Mouse (Mus musculus) hindbrain, embryonic 15.5 days (tissue): Measurements from ENCODE around the gene Rere. TPM values are rescaled to one million over a fixed set of nuclear protein-coding genes. Genes with fewer than 3 reads are reported as not detected.
A peak's percentile ranks its signal among the peaks of the same experiment; 100 is the strongest.

Experiments
- ATAC-seq: fragments of 200-750 bp; cut with Nextera tagmentation; 2 replicates; pipeline ENCODE4 v1.8.0; 2017; ENCODE audit warnings: low read depth, moderate number of reproducible peaks, moderate TSS enrichment; ENCODE audit not compliant: low FRiP score
- H3K27ac ChIP-seq: fragments of 300-500 bp; sonication (generic); replicated peaks from 2 replicates; pipeline ENCODE4 v1.5.1; 2015; ENCODE audit warnings: mild to moderate bottlenecking, inconsistent platforms
- H3K27me3 ChIP-seq: fragments of 300-500 bp; sonication (generic); 2 replicates; pipeline ENCODE4 v1.6.1; 2015; ENCODE audit warnings: control low read depth, inconsistent platforms
- H3K36me3 ChIP-seq: fragments of 300-500 bp; sonication (generic); 2 replicates; pipeline ENCODE4 v1.6.1; 2015; ENCODE audit warnings: control low read depth, inconsistent platforms
- H3K4me1 ChIP-seq: fragments of 300-500 bp; sonication (generic); replicated peaks from 2 replicates; pipeline ENCODE4 v1.6.1; 2015; ENCODE audit warnings: control low read depth, inconsistent platforms
- H3K4me2 ChIP-seq: fragments of 300-500 bp; sonication (generic); 2 replicates; pipeline ENCODE4 v1.6.1; 2015; ENCODE audit warnings: moderate library complexity, mild to moderate bottlenecking, inconsistent platforms
- H3K4me3 ChIP-seq: fragments of 300-500 bp; sonication (generic); 2 replicates; pipeline ENCODE4 v1.5.1; 2015; ENCODE audit warnings: mild to moderate bottlenecking, inconsistent platforms
- H3K9ac ChIP-seq: fragments of 300-500 bp; sonication (generic); 2 replicates; pipeline ENCODE4 v1.6.1; 2015; ENCODE audit warnings: inconsistent platforms
- H3K9me3 ChIP-seq: fragments of 300-500 bp; sonication (generic); 2 replicates; pipeline ENCODE4 v1.6.1; 2016; ENCODE audit warnings: control low read depth, inconsistent platforms
- WGBS: fragments of 180-500 bp; shearing (Covaris S2); methylation state at CpG from one replicate; pipeline ENCODE4 v1.1.7; 2015; 5-methylcytosine and 5-hydroxymethylcytosine counted together
- polyA plus RNA-seq: library from polyadenylated mRNA; unstranded; fragments of >200 nt; fragmentation: Nextera tagmentation; extraction: Ambion mirVana; gene quantifications from 2 replicates; pipeline ENCODE4 v1.2.1, GENCODE M21; 2015

The Rere gene
- polyA plus RNA-seq, 1 experiment from 2014 or later = 32.5 TPM

- H3K4me3 ChIP-seq = no peak overlapping the region
- WGBS = 81% methylated on average over 6 of the region's 6 CpGs
- no peak for ATAC-seq
- no peaks in the 10 kb centered on the region for H3K9me3 ChIP-seq
- H3K27me3 ChIP-seq = no peaks in the 10 kb centered on the region
- H3K27ac ChIP-seq = no peak overlapping the region
- no peak overlapping the region for H3K9ac ChIP-seq
- H3K36me3 ChIP-seq = no peaks in the 10 kb centered on the region
- no peak overlapping the region for H3K4me2 ChIP-seq
- peaks cover 34% of the 10 kb centered on the region for H3K4me1 ChIP-seq
Measured at GRCm38 (mm10) chr4:150379313-150379712, 97.9 kb downstream of the Rere start.

GRCm38 (mm10) chr4:150379772-150380171 is 98.3 kb downstream of the Rere start:
- Histone ChIP-seq H3K4me1 (peaks cover 34% of the 10 kb centered on the region), H3K36me3 (no peaks in the 10 kb centered on the region), H3K27ac (no peak overlapping the region), H3K4me3 (no peak overlapping the region), H3K4me2 (no peak overlapping the region), H3K27me3 (no peaks in the 10 kb centered on the region), H3K9me3 (no peaks in the 10 kb centered on the region), H3K9ac (no peak overlapping the region)
- WGBS = 61% methylated on average over 2 of the region's 2 CpGs
- ATAC-seq = no peak

- Histone ChIP-seq H3K4me3 (no peak overlapping the region), H3K27ac (no peak overlapping the region), H3K36me3 (no peaks in the 10 kb centered on the region), H3K9me3 (no peaks in the 10 kb centered on the region), H3K27me3 (no peaks in the 10 kb centered on the region), H3K4me2 (no peak overlapping the region), H3K9ac (no peak overlapping the region), H3K4me1 (peaks cover 31% of the 10 kb centered on the region)
- WGBS = 64% methylated on average over 5 of the region's 5 CpGs
- peak; percentile 39; the same call in 1 of the 2 replicates for ATAC-seq
Measured at GRCm38 (mm10) chr4:150380273-150380672, 98.8 kb downstream of the Rere start.

GRCm38 (mm10) chr4:150382504-150382903 is 101.1 kb downstream of the Rere start:
- Histone ChIP-seq H3K36me3 (no peaks in the 10 kb centered on the region), H3K9ac (no peak overlapping the region), H3K4me3 (no peak overlapping the region), H3K27me3 (no peaks in the 10 kb centered on the region), H3K9me3 (no peaks in the 10 kb centered on the region), H3K27ac (no peak overlapping the region), H3K4me2 (no peak overlapping the region), H3K4me1 (peaks cover 25% of the 10 kb centered on the region)
- no peak for ATAC-seq
- 83% methylated on average over 3 of the region's 3 CpGs for WGBS

GRCm38 (mm10) chr4:150384405-150384804 is 103.0 kb downstream of the Rere start:
- WGBS = 40% methylated on average over 8 of the region's 8 CpGs
- no peak overlapping the region for H3K4me2 ChIP-seq
- no peak for ATAC-seq
- H3K4me3 ChIP-seq = no peak overlapping the region
- H3K9me3 ChIP-seq = no peaks in the 10 kb centered on the region
- no peaks in the 10 kb centered on the region for H3K27me3 ChIP-seq
- H3K4me1 ChIP-seq = peaks cover 21% of the 10 kb centered on the region
- H3K36me3 ChIP-seq = no peaks in the 10 kb centered on the region
- no peak overlapping the region for H3K9ac ChIP-seq
- H3K27ac ChIP-seq = no peak overlapping the region

- Histone ChIP-seq H3K4me3 (no peak overlapping the region), H3K36me3 (no peaks in the 10 kb centered on the region), H3K27ac (no peak overlapping the region), H3K4me2 (no peak overlapping the region), H3K9me3 (no peaks in the 10 kb centered on the region), H3K27me3 (no peaks in the 10 kb centered on the region), H3K4me1 (peaks cover 24% of the 10 kb centered on the region), H3K9ac (no peak overlapping the region)
- no peak for ATAC-seq
- 69% methylated on average over 3 of the region's 3 CpGs for whole genome bisulfite sequencing
Measured at GRCm38 (mm10) chr4:150384899-150385298, 103.5 kb downstream of the Rere start.

GRCm38 (mm10) chr4:150388518-150388917 is 107.1 kb downstream of the Rere start:
- H3K27me3 ChIP-seq = no peaks in the 10 kb centered on the region
- H3K36me3 ChIP-seq = no peaks in the 10 kb centered on the region
- no peak for ATAC-seq
- no peaks in the 10 kb centered on the region for H3K9me3 ChIP-seq
- no peak overlapping the region for H3K4me2 ChIP-seq
- H3K4me3 ChIP-seq = no peak overlapping the region
- no peak overlapping the region for H3K27ac ChIP-seq
- H3K4me1 ChIP-seq = peaks cover 30% of the 10 kb centered on the region
- 82% methylated on average over 3 of the region's 3 CpGs for WGBS
- no peak overlapping the region for H3K9ac ChIP-seq

- H3K9me3 ChIP-seq = no peaks in the 10 kb centered on the region
- WGBS = 35% methylated on average over 8 of the region's 8 CpGs
- H3K27me3 ChIP-seq = no peaks in the 10 kb centered on the region
- no peak overlapping the region for H3K4me2 ChIP-seq
- no peak overlapping the region for H3K4me3 ChIP-seq
- H3K4me1 ChIP-seq = peaks cover 67% of the 10 kb centered on the region
- ATAC-seq = no peak
- no peaks in the 10 kb centered on the region for H3K36me3 ChIP-seq
- no peak overlapping the region for H3K27ac ChIP-seq
- H3K9ac ChIP-seq = no peak overlapping the region
Measured at GRCm38 (mm10) chr4:150393607-150394006, 112.2 kb downstream of the Rere start.

GRCm38 (mm10) chr4:150394091-150394490 is 112.6 kb downstream of the Rere start:
- no peak overlapping the region for H3K27ac ChIP-seq
- no peak for ATAC-seq
- no peak overlapping the region for H3K4me2 ChIP-seq
- 81% methylated on average over 4 of the region's 4 CpGs for WGBS
- H3K4me3 ChIP-seq = no peak overlapping the region
- H3K27me3 ChIP-seq = no peaks in the 10 kb centered on the region
- no peak overlapping the region for H3K9ac ChIP-seq
- H3K4me1 ChIP-seq = peaks cover 71% of the 10 kb centered on the region
- no peaks in the 10 kb centered on the region for H3K36me3 ChIP-seq
- H3K9me3 ChIP-seq = no peaks in the 10 kb centered on the region

GRCm38 (mm10) chr4:150396339-150396738 is 114.9 kb downstream of the Rere start:
- Histone ChIP-seq H3K9me3 (no peaks in the 10 kb centered on the region), H3K9ac (peak overlapping the region; percentile 8; the same call in 1 of the 2 replicates), H3K4me2 (peak overlapping the region; percentile 26; the same call in 1 of the 2 replicates), H3K4me1 (peaks cover 83% of the 10 kb centered on the region), H3K36me3 (no peaks in the 10 kb centered on the region), H3K27ac (peak overlapping the region; percentile 80), H3K4me3 (no peak overlapping the region), H3K27me3 (no peaks in the 10 kb centered on the region)
- no peak for ATAC-seq

GRCm38 (mm10) chr4:150396826-150397620 is 115.6 kb downstream of the Rere start:
- Histone ChIP-seq H3K27ac (peak overlapping the region; percentile 80), H3K4me3 (no peak overlapping the region), H3K4me2 (peak overlapping the region; percentile 26), H3K9me3 (no peaks in the 10 kb centered on the region), H3K36me3 (no peaks in the 10 kb centered on the region), H3K27me3 (no peaks in the 10 kb centered on the region), H3K4me1 (peaks cover 90% of the 10 kb centered on the region), H3K9ac (peak overlapping the region; percentile 8; the same call in 1 of the 2 replicates)
- 15% methylated on average over 13 of the region's 13 CpGs for WGBS
- no peak for ATAC-seq

GRCm38 (mm10) chr4:150399032-150399431 is 117.6 kb downstream of the Rere start:
- H3K27ac ChIP-seq = 0 out of 2 replicates have a peak overlapping the region, but pooled peaks have one; percentile 4
- ATAC-seq = no peak
- no peaks in the 10 kb centered on the region for H3K9me3 ChIP-seq
- H3K9ac ChIP-seq = no peak overlapping the region
- H3K4me2 ChIP-seq = no peak overlapping the region
- H3K4me3 ChIP-seq = no peak overlapping the region
- H3K4me1 ChIP-seq = peaks cover 93% of the 10 kb centered on the region
- no peaks in the 10 kb centered on the region for H3K27me3 ChIP-seq
- H3K36me3 ChIP-seq = no peaks in the 10 kb centered on the region
- 30% methylated on average over 2 of the region's 2 CpGs for WGBS
